In the genomic region with DNA sequence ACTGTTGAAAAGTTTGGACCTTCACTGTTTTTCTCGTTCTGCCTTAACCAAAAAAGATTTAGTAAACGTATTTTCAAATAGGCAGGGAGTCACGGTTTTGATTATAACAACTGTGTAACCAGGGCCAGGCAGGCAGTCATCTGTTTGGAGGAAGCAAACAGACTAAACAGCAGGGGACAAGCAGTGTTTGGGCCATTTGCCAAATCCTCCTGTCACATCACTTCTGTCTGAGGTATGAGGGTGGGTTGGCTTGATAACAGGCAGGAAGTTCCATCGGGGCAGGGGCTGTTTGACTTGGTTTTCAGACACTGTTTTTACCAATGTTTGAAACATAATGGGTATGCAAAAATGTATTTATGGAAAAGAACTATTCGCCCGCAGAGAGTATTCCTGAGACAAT, we compare ENCODE assay signal across 9 mouse cellular contexts. TPM values are rescaled to one million over a fixed set of nuclear protein-coding genes. Genes with fewer than 3 reads are reported as not detected.
DNase-seq lines count a peak whose midpoint lies in the region; ATAC-seq and TF ChIP-seq lines count a peak whose summit lies in the region.
"Had no signal": no experiment of that assay in that cellular context is flagged by ENCODE, and none has a peak within 500 bp of the region (broad histone marks: within the 10 kb centered on the region; RNA-seq: fewer than 3 reads in every experiment).

No protein-coding gene starts in this region.

- WGBS in forebrain, embryonic 14.5 days, result 25% methylated on average over 6 of the region's 6 CpGs
- WGBS in forebrain, embryonic 11.5 days, result 74% methylated on average over 6 of the region's 6 CpGs
- WGBS in liver, adult 2 months, result 2% methylated on average over 6 of the region's 6 CpGs

- no peak overlapping the region for H3K4me2 ChIP-seq in forebrain, embryonic 14.5 days (ENCODE audit: low read length)
- H3K4me2 ChIP-seq in forebrain, embryonic 11.5 days (ENCODE audit: low read depth, low read length, severe bottlenecking), result no peak overlapping the region

- H3K4me3 ChIP-seq in forebrain, embryonic 14.5 days (ENCODE audit: low read depth, low read length), result no peak overlapping the region
- H3K4me3 ChIP-seq in forebrain, embryonic 11.5 days (ENCODE audit: low read depth, low read length), result no peak overlapping the region
- H3K4me3 ChIP-seq in MEL (ENCODE audit: control insufficient read depth in 1 of 2, insufficient read depth in 1 of 2, low read depth in 2 of 2, low read length in 2 of 2), result peak overlapping the region in 1 of 2 experiments; percentile 10; a peak in 1 of 4 replicates
- no peak overlapping the region for H3K4me3 ChIP-seq in embryonic fibroblast, embryonic 13.5 days (ENCODE audit: insufficient read depth, low read length)
- no peak overlapping the region for H3K4me3 ChIP-seq in liver, adult 2 months (ENCODE audit: insufficient read depth, low read depth, low read length)
- H3K4me3 ChIP-seq: neural tube, embryonic 12.5 days had no signal

- no peak for TF ChIP-seq RAD21 in MEL (IDR thresholded peaks at IDR 0.05; ENCODE audit: low read depth, low read length)

- no peaks in the 10 kb centered on the region for H3K27me3 ChIP-seq in forebrain, embryonic 14.5 days (replicated peaks; ENCODE audit: control insufficient read depth, insufficient read depth, low read length)
- no peaks in the 10 kb centered on the region for H3K27me3 ChIP-seq in forebrain, embryonic 11.5 days (ENCODE audit: control insufficient read depth, insufficient read depth, low read length)
- H3K27me3 ChIP-seq in MEL (ENCODE audit: control insufficient read depth in 1 of 2, insufficient read depth in 2 of 2, low read length in 2 of 2), result no peaks in the 10 kb centered on the region
- no peaks in the 10 kb centered on the region for H3K27me3 ChIP-seq in liver, adult 2 months (ENCODE audit: control insufficient read depth, insufficient read depth, low read length)
- H3K27me3 ChIP-seq: neural tube, embryonic 12.5 days had no signal

- H3K9ac ChIP-seq in forebrain, embryonic 14.5 days (ENCODE audit: low read length), result no peak overlapping the region
- H3K9ac ChIP-seq in forebrain, embryonic 11.5 days (ENCODE audit: low read length), result no peak overlapping the region
- H3K9ac ChIP-seq in MEL (ENCODE audit: control insufficient read depth, low read depth, low read length, poor library complexity, severe bottlenecking), result no peak overlapping the region
- no peak overlapping the region for H3K9ac ChIP-seq in liver, adult 2 months (ENCODE audit: low read depth, low read length)
- H3K9ac ChIP-seq: neural tube, embryonic 12.5 days had no signal

- H3K4me1 ChIP-seq in forebrain, embryonic 14.5 days (ENCODE audit: control insufficient read depth, insufficient read depth, low read length), result peaks cover 35% of the 10 kb centered on the region
- H3K4me1 ChIP-seq in forebrain, embryonic 11.5 days (replicated peaks; ENCODE audit: control insufficient read depth, insufficient read depth, low read length), result peaks cover 5% of the 10 kb centered on the region
- H3K4me1 ChIP-seq in MEL (ENCODE audit: control insufficient read depth in 1 of 2, insufficient read depth in 2 of 2, low read length in 2 of 2), result peaks cover 29 to 36% of the 10 kb centered on the region in 2 experiments
- peaks cover 25% of the 10 kb centered on the region for H3K4me1 ChIP-seq in embryonic fibroblast, embryonic 13.5 days (ENCODE audit: control insufficient read depth, insufficient read depth, low read length)
- peaks cover 30% of the 10 kb centered on the region for H3K4me1 ChIP-seq in liver, adult 2 months (ENCODE audit: control insufficient read depth, insufficient read depth, low read length)

- no peak overlapping the region for H3K27ac ChIP-seq in forebrain, embryonic 14.5 days (ENCODE audit: low read depth, low read length)
- no peak overlapping the region for H3K27ac ChIP-seq in forebrain, embryonic 11.5 days (ENCODE audit: low read depth, low read length)
- H3K27ac ChIP-seq in MEL (ENCODE audit: control insufficient read depth, low read depth, low read length), result peak overlapping the region; percentile 73
- H3K27ac ChIP-seq in embryonic fibroblast, embryonic 13.5 days (ENCODE audit: insufficient read depth, low read length), result 0 out of 2 replicates have a peak overlapping the region, but pooled peaks have one; percentile 14
- peak overlapping the region; percentile 18; the same call in 1 of the 2 replicates for H3K27ac ChIP-seq in liver, adult 2 months (replicated peaks; ENCODE audit: insufficient read depth, low read depth, low read length)
- H3K27ac ChIP-seq: neural tube, embryonic 12.5 days had no signal

- peak; percentile 84 for DNase-seq in forebrain, embryonic 14.5 days (ENCODE audit: low spot score)
- DNase-seq in forebrain, embryonic 11.5 days (ENCODE audit: low spot score), result no peak
- peak; percentile 88 for DNase-seq in MEL (ENCODE audit: low read depth, low spot score)
- peak; percentile 64 for DNase-seq in liver, adult 2 months (ENCODE audit: extremely low read depth, low read depth, low spot score)
- DNase-seq in ovary, adult 18-20 months (ENCODE audit: low spot score), result no peak
- DNase-seq in gastrocnemius, adult 18-20 months (ENCODE audit: low spot score), result no peak
- no peak for DNase-seq in frontal cortex, postnatal 36 days (ENCODE audit: low spot score in 2 of 2)

- H3K36me3 ChIP-seq in forebrain, embryonic 14.5 days (ENCODE audit: control insufficient read depth, insufficient read depth, low read length), result no peaks in the 10 kb centered on the region
- no peaks in the 10 kb centered on the region for H3K36me3 ChIP-seq in forebrain, embryonic 11.5 days (ENCODE audit: control insufficient read depth, insufficient read depth, low read length)
- H3K36me3 ChIP-seq in MEL (ENCODE audit: control insufficient read depth in 1 of 2, insufficient read depth in 2 of 2, low read length in 2 of 2), result peaks cover 3 to 52% of the 10 kb centered on the region in 2 experiments; a peak in 3 of 4 replicates
- H3K36me3 ChIP-seq in liver, adult 2 months (ENCODE audit: control insufficient read depth, insufficient read depth, low read length), result peaks cover under 1% of the 10 kb centered on the region; the same call in 1 of the 2 replicates
- H3K36me3 ChIP-seq: neural tube, embryonic 12.5 days had no signal

- no peak for TF ChIP-seq POLR2A in MEL (IDR thresholded peaks at IDR 0.05; ENCODE audit: control insufficient read depth in 1 of 2, insufficient read depth in 1 of 2, low read depth in 1 of 2, low read length in 2 of 2, poor library complexity in 1 of 2)
- TF ChIP-seq POLR2A in embryonic fibroblast, embryonic 13.5 days (IDR thresholded peaks at IDR 0.05; ENCODE audit: low read depth, low read length), result no peak
- no peak for TF ChIP-seq POLR2A in liver, adult 2 months (IDR thresholded peaks at IDR 0.05; ENCODE audit: extremely low read depth, insufficient read depth, low read length)

- H3K79me2 ChIP-seq in MEL (ENCODE audit: control insufficient read depth, insufficient read depth, low read length, poor library complexity), result peaks cover 26% of the 10 kb centered on the region
- peaks cover 34% of the 10 kb centered on the region; the same call in 1 of the 2 replicates for H3K79me2 ChIP-seq in liver, adult 2 months (ENCODE audit: control insufficient read depth, insufficient read depth, low read length)

- ATAC-seq in forebrain, embryonic 14.5 days, result no peak
- no peak for ATAC-seq in forebrain, embryonic 11.5 days (replicated peaks; ENCODE audit: low FRiP score)

- TF ChIP-seq CTCF in MEL (IDR thresholded peaks at IDR 0.05 in 2 of 3, conservative IDR thresholded peaks at IDR 0.05 in 1 of 3; ENCODE audit: control insufficient read depth in 1 of 3, insufficient read depth in 1 of 3, low read depth in 2 of 3, low read length in 3 of 3, poor library complexity in 1 of 3, severe bottlenecking in 1 of 3), result no peak
- TF ChIP-seq CTCF in embryonic fibroblast, embryonic 13.5 days (IDR thresholded peaks at IDR 0.05; ENCODE audit: borderline replicate concordance, insufficient read depth, low read length), result no peak
- no peak for TF ChIP-seq CTCF in liver, adult 2 months (IDR thresholded peaks at IDR 0.05; ENCODE audit: low read depth, low read length)

- H3K9me3 ChIP-seq in forebrain, embryonic 14.5 days (replicated peaks; ENCODE audit: control insufficient read depth, low read length), result no peaks in the 10 kb centered on the region
- H3K9me3 ChIP-seq in forebrain, embryonic 11.5 days (ENCODE audit: control insufficient read depth, low read length), result no peaks in the 10 kb centered on the region
- no peaks in the 10 kb centered on the region for H3K9me3 ChIP-seq in MEL (replicated peaks; ENCODE audit: insufficient read depth, low read length)
- H3K9me3 ChIP-seq: neural tube, embryonic 12.5 days had no signal

- peak; percentile 65 to 69 for TF ChIP-seq EP300 in MEL (IDR thresholded peaks at IDR 0.05; ENCODE audit: low read depth in 1 of 2, low read length in 2 of 2)

TF ChIP-seq in MEL, 35 proteins besides CTCF, POLR2A, EP300 and RAD21 (continues in another document):
- TF ChIP-seq MXI1 (IDR thresholded peaks at IDR 0.05; ENCODE audit: low read depth, low read length) (peak; percentile 49; the same call in 1 of the 2 replicates), BHLHE40 (IDR thresholded peaks at IDR 0.05; ENCODE audit: borderline replicate concordance, low read depth, low read length) (peak; percentile 47; the same call in 1 of the 2 replicates), NRF1 (IDR thresholded peaks at IDR 0.05; ENCODE audit: insufficient read depth, low read depth, low read length, poor library complexity, severe bottlenecking) (no peak)

RNA-seq across cellular contexts. Expression of gene Zfand3, which starts 22.1 kb away (rescaled TPM):
- 57.2 and 59.5 TPM in 2 replicates for polyA plus RNA-seq in forebrain, embryonic 14.5 days (2014; fragmentation: Nextera tagmentation; extraction: Ambion mirVana)
- 55.8 and 68.6 TPM in 2 replicates for polyA plus RNA-seq in forebrain, embryonic 11.5 days (2014; fragmentation: Nextera tagmentation; extraction: Ambion mirVana)
- total RNA-seq in MEL (2012; rRNA removed), result 28.3 and 31.7 TPM in 2 replicates
- 10 to 100 TPM in 1 of 2 experiments, not detected in 1; 48.8 TPM for polyA plus RNA-seq in MEL (2012; ENCODE audit: insufficient read depth in 1 of 2, insufficient read length in 2 of 2, low read depth in 1 of 2, low replicate concordance in 2 of 2, missing spikeins in 1 of 2)
- 151 and 158 TPM in 2 replicates for polyA plus RNA-seq in embryonic fibroblast, embryonic 13.5 days (2011; ENCODE audit: insufficient read length, low read depth, missing spikeins)
- 46.7 and 59.9 TPM in 2 replicates for total RNA-seq in liver, adult 2 months (2014; rRNA removed)
- polyA plus RNA-seq in liver, adult 2 months (2012; rRNA removed), result 63.3 and 71.0 TPM in 2 replicates
- 100 to 1,000 TPM; 211 to 216 TPM for total RNA-seq in gastrocnemius, adult 18-20 months (2021)

RNA-seq across cellular contexts. Expression of gene Mdga1, which starts 56.7 kb away (rescaled TPM):
- polyA plus RNA-seq in forebrain, embryonic 14.5 days (2014; fragmentation: Nextera tagmentation; extraction: Ambion mirVana), result 9.4 and 9.9 TPM in 2 replicates
- 6.2 and 7.4 TPM in 2 replicates for polyA plus RNA-seq in forebrain, embryonic 11.5 days (2014; fragmentation: Nextera tagmentation; extraction: Ambion mirVana)
- total RNA-seq in MEL (2012; rRNA removed), result 0.26 and 0.27 TPM in 2 replicates
- polyA plus RNA-seq in MEL (2012; ENCODE audit: insufficient read depth in 1 of 2, insufficient read length in 2 of 2, low read depth in 1 of 2, low replicate concordance in 2 of 2, missing spikeins in 1 of 2), result 1 to 10 TPM in 1 of 2 experiments, not detected in 1; 2.3 TPM
- polyA plus RNA-seq in embryonic fibroblast, embryonic 13.5 days (2011; ENCODE audit: insufficient read length, low read depth, missing spikeins), result 7.6 and 9.9 TPM in 2 replicates
- total RNA-seq in liver, adult 2 months (2014; rRNA removed), result under 0.01 and 0.09 TPM in 2 replicates
- 0.37 and 0.64 TPM in 2 replicates for polyA plus RNA-seq in liver, adult 2 months (2012; rRNA removed)
- 10 to 100 TPM; 26.5 to 32.8 TPM for total RNA-seq in gastrocnemius, adult 18-20 months (2021)

Comparison
In these comparisons a context has a peak if more than half of its experiments do, and no peak if none do; other contexts are left out.
1. DNase-seq: peak in forebrain, embryonic 14.5 days (single experiment), MEL (single experiment) and liver, adult 2 months (single experiment); none in forebrain, embryonic 11.5 days (single experiment), ovary, adult 18-20 months (single experiment), gastrocnemius, adult 18-20 months (single experiment) and frontal cortex, postnatal 36 days (0 of 2).
2. H3K27ac ChIP-seq: peak in MEL (single experiment), embryonic fibroblast, embryonic 13.5 days (single experiment) and liver, adult 2 months (single experiment); none in forebrain, embryonic 14.5 days (single experiment) and forebrain, embryonic 11.5 days (single experiment).